Mouse (Mus musculus): ENCODE measurements at regions not wholly inside any gene's neighbourhood (a gene's known extent, or its start where the extent isn't known, plus 50 kb on each side); places are given as distances from the start of the nearest gene placed in this dataset.
"Not testable (repeated sequence)": the region's sequence is repeated elsewhere in the genome, so short reads cannot be mapped to it uniquely, and the experiment has no call there.

DNA sequence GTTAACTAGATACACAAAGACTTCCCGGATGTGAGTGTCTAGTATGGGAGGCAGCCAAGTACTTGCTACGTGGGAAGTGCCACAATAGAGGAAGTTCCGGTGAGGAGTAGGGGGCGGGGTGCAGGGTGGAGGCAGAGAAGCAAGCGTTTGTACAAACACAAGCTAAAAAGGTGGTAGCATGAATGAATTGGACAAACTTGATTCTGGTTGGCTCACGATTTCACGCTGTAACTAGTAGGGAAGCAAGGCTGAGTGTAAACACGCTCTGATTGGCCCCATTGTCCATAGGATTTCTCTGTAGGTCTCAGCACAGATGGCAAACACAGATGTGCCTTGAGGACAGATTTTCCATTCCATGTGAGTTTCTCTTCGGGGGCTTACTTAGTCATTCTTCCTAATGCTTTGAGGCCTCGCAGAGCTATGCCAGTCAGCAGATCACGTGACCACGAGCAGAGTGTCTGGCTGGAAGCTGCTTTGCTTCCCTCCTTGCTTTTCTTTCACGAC, 76.6 kb upstream of the Ptgfr start:
- H3K36me3 ChIP-seq (ENCODE audit: control insufficient read depth, insufficient read depth, low read length): no peaks in the 10 kb centered on the region
- H3K4me2 ChIP-seq (ENCODE audit: low read length): no peak overlapping the region
- 61% methylated on average over 13 of the region's 13 CpGs for WGBS
- H3K27me3 ChIP-seq (ENCODE audit: control insufficient read depth, insufficient read depth, low read length): no peaks in the 10 kb centered on the region
- peak overlapping the region; percentile 48 to 59 for H3K27ac ChIP-seq (replicated peaks in 1 of 2; ENCODE audit: control insufficient read depth in 1 of 2, insufficient read depth in 1 of 2, low read depth in 2 of 2, low read length in 2 of 2)
- H3K9me3 ChIP-seq (ENCODE audit: control insufficient read depth, low read length): no peaks in the 10 kb centered on the region
- H3K4me1 ChIP-seq (ENCODE audit: control insufficient read depth in 2 of 2, insufficient read depth in 2 of 2, low read length in 2 of 2): peaks cover 2 to 3% of the 10 kb centered on the region in 2 experiments; a peak in 1 of 4 replicates
- no peak overlapping the region for H3K4me3 ChIP-seq (ENCODE audit: control insufficient read depth in 1 of 2, insufficient read depth in 1 of 2, low read depth in 1 of 2, low read length in 2 of 2)
- peak; percentile 85 for ATAC-seq (ENCODE audit: insufficient number of reproducible peaks, insufficient read depth, low FRiP score, low read depth)
- H3K9ac ChIP-seq (ENCODE audit: low read length): no peak overlapping the region

GRCm38 (mm10) chr3:151912292-151912691, 74.9 kb upstream of the Ptgfr start:
- not testable (repeated sequence) for H3K9me3 ChIP-seq (ENCODE audit: control insufficient read depth, low read length); H3K36me3 ChIP-seq (ENCODE audit: control insufficient read depth, insufficient read depth, low read length); H3K4me1 ChIP-seq (ENCODE audit: control insufficient read depth in 2 of 2, insufficient read depth in 2 of 2, low read length in 2 of 2); H3K27ac ChIP-seq (replicated peaks in 1 of 2; ENCODE audit: control insufficient read depth in 1 of 2, insufficient read depth in 1 of 2, low read depth in 2 of 2, low read length in 2 of 2); H3K4me3 ChIP-seq (ENCODE audit: control insufficient read depth in 1 of 2, insufficient read depth in 1 of 2, low read depth in 1 of 2, low read length in 2 of 2); H3K9ac ChIP-seq (ENCODE audit: low read length); H3K4me2 ChIP-seq (ENCODE audit: low read length); ATAC-seq (ENCODE audit: insufficient number of reproducible peaks, insufficient read depth, low FRiP score, low read depth); H3K27me3 ChIP-seq (ENCODE audit: control insufficient read depth, insufficient read depth, low read length)
- WGBS: 73% methylated on average over 11 of the region's 11 CpGs

DNA sequence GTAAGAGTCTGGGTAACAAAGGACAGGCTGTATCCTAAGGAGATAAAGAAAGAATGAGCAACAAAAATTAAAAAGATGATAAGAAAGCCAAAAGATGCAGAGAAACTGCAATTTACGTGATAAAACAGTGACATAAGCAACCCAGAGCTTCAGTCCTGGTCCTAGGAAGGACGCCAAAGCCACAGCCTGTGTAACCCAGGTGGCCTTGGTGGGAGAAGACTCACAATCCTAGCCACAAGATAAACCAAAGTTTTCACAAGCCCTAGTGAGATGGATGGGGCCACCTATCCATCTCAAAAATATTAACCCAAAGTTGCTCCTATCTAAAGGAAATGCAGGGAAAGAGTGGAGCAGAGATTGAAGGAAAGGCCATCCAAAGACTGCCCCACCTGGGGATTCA, 73.4 kb upstream of the Ptgfr start:
- Histone ChIP-seq H3K4me2 (ENCODE audit: low read length) (no peak overlapping the region), H3K27me3 (ENCODE audit: control insufficient read depth, insufficient read depth, low read length) (no peaks in the 10 kb centered on the region), H3K4me3 (ENCODE audit: control insufficient read depth in 1 of 2, insufficient read depth in 1 of 2, low read depth in 1 of 2, low read length in 2 of 2) (no peak overlapping the region), H3K36me3 (ENCODE audit: control insufficient read depth, insufficient read depth, low read length) (no peaks in the 10 kb centered on the region), H3K4me1 (ENCODE audit: control insufficient read depth in 2 of 2, insufficient read depth in 2 of 2, low read length in 2 of 2) (peaks cover 2 to 3% of the 10 kb centered on the region in 2 experiments; a peak in 1 of 4 replicates), H3K9ac (ENCODE audit: low read length) (no peak overlapping the region), H3K9me3 (ENCODE audit: control insufficient read depth, low read length) (no peaks in the 10 kb centered on the region), H3K27ac (replicated peaks in 1 of 2; ENCODE audit: control insufficient read depth in 1 of 2, insufficient read depth in 1 of 2, low read depth in 2 of 2, low read length in 2 of 2) (no peak overlapping the region)
- no peak for ATAC-seq (ENCODE audit: insufficient number of reproducible peaks, insufficient read depth, low FRiP score, low read depth)
- 94% methylated on average over 2 of the region's 2 CpGs for WGBS

DNA sequence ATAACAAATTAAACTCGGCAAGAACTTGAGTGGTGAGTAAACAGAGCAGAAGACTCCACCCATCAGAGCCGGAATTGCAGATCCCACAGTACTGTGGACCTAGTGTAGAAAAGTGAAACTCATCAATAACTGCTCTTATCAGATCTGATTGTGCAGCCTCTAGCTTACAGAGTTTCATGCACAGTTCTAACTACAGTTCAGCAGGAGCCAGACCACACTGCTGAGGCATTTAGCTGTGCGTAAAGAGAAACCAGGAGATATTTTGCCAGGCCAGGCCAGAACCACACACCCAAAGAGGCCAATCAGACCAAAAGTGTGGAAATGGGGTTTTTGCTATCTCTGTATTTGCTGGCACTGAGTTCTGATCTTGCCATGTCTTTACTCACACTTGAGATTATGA, 71.9 kb upstream of the Ptgfr start:
- H3K9ac ChIP-seq (ENCODE audit: low read length): no peak overlapping the region
- WGBS: 81% methylated on average over 3 of the region's 3 CpGs
- H3K9me3 ChIP-seq (ENCODE audit: control insufficient read depth, low read length): no peaks in the 10 kb centered on the region
- H3K4me3 ChIP-seq (ENCODE audit: control insufficient read depth in 1 of 2, insufficient read depth in 1 of 2, low read depth in 1 of 2, low read length in 2 of 2): no peak overlapping the region
- H3K27me3 ChIP-seq (ENCODE audit: control insufficient read depth, insufficient read depth, low read length): no peaks in the 10 kb centered on the region
- no peaks in the 10 kb centered on the region for H3K36me3 ChIP-seq (ENCODE audit: control insufficient read depth, insufficient read depth, low read length)
- no peak for ATAC-seq (ENCODE audit: insufficient number of reproducible peaks, insufficient read depth, low FRiP score, low read depth)
- no peak overlapping the region for H3K4me2 ChIP-seq (ENCODE audit: low read length)
- 0 out of 4 replicates have a peak, but pooled peaks cover 0 to 2% of the 10 kb centered on the region in 2 experiments for H3K4me1 ChIP-seq (ENCODE audit: control insufficient read depth in 2 of 2, insufficient read depth in 2 of 2, low read length in 2 of 2)
- H3K27ac ChIP-seq (replicated peaks in 1 of 2; ENCODE audit: control insufficient read depth in 1 of 2, insufficient read depth in 1 of 2, low read depth in 2 of 2, low read length in 2 of 2): no peak overlapping the region

DNA sequence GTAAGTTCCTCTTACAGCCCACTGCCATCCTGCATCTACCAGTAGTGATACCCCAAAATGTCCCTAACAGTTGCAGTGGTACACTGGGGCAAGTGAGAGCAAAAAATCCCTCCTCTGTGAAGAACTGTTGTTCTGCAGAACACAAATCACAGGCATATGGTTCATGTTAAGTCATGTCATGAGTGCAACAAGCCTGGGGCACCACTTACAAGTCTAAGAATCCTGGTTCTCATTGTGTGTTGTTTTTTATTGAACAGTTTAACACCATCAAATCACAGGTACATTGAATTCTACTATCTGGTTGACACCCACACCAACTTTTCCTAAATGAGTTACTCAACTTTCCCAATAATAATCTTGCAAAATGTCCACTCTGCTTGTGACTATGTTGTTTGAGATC, 71.5 kb upstream of the Ptgfr start:
- no peak overlapping the region for H3K27ac ChIP-seq (replicated peaks in 1 of 2; ENCODE audit: control insufficient read depth in 1 of 2, insufficient read depth in 1 of 2, low read depth in 2 of 2, low read length in 2 of 2)
- no peaks in the 10 kb centered on the region for H3K27me3 ChIP-seq (ENCODE audit: control insufficient read depth, insufficient read depth, low read length)
- H3K9me3 ChIP-seq (ENCODE audit: control insufficient read depth, low read length): no peaks in the 10 kb centered on the region
- H3K4me1 ChIP-seq (ENCODE audit: control insufficient read depth in 2 of 2, insufficient read depth in 2 of 2, low read length in 2 of 2): no peaks in the 10 kb centered on the region
- no peak overlapping the region for H3K9ac ChIP-seq (ENCODE audit: low read length)
- H3K36me3 ChIP-seq (ENCODE audit: control insufficient read depth, insufficient read depth, low read length): no peaks in the 10 kb centered on the region
- H3K4me2 ChIP-seq (ENCODE audit: low read length): no peak overlapping the region
- no peak overlapping the region for H3K4me3 ChIP-seq (ENCODE audit: control insufficient read depth in 1 of 2, insufficient read depth in 1 of 2, low read depth in 1 of 2, low read length in 2 of 2)
- no peak for ATAC-seq (ENCODE audit: insufficient number of reproducible peaks, insufficient read depth, low FRiP score, low read depth)

- Histone ChIP-seq H3K27me3 (ENCODE audit: control insufficient read depth, insufficient read depth, low read length) (no peaks in the 10 kb centered on the region), H3K4me2 (ENCODE audit: low read length) (no peak overlapping the region)
Measured at GRCm38 (mm10) chr3:151905775-151906174, 68.3 kb upstream of the Ptgfr start.

GRCm38 (mm10) chr3:151903169-151903568, 65.7 kb upstream of the Ptgfr start:
- 43% methylated on average over 2 of the region's 2 CpGs for WGBS
- Histone ChIP-seq H3K9ac (ENCODE audit: low read length) (no peak overlapping the region), H3K9me3 (ENCODE audit: control insufficient read depth, low read length) (no peaks in the 10 kb centered on the region), H3K27me3 (ENCODE audit: control insufficient read depth, insufficient read depth, low read length) (no peaks in the 10 kb centered on the region), H3K4me3 (ENCODE audit: control insufficient read depth in 1 of 2, insufficient read depth in 1 of 2, low read depth in 1 of 2, low read length in 2 of 2) (no peak overlapping the region), H3K4me2 (ENCODE audit: low read length) (no peak overlapping the region), H3K36me3 (ENCODE audit: control insufficient read depth, insufficient read depth, low read length) (no peaks in the 10 kb centered on the region), H3K4me1 (ENCODE audit: control insufficient read depth in 2 of 2, insufficient read depth in 2 of 2, low read length in 2 of 2) (no peaks in the 10 kb centered on the region), H3K27ac (replicated peaks in 1 of 2; ENCODE audit: control insufficient read depth in 1 of 2, insufficient read depth in 1 of 2, low read depth in 2 of 2, low read length in 2 of 2) (no peak overlapping the region)
- ATAC-seq (ENCODE audit: insufficient number of reproducible peaks, insufficient read depth, low FRiP score, low read depth): no peak

More at GRCm38 (mm10) chr3:151905775-151906174, 68.3 kb upstream of the Ptgfr start:
- Histone ChIP-seq H3K9me3 (ENCODE audit: control insufficient read depth, low read length) (no peaks in the 10 kb centered on the region), H3K27ac (replicated peaks in 1 of 2; ENCODE audit: control insufficient read depth in 1 of 2, insufficient read depth in 1 of 2, low read depth in 2 of 2, low read length in 2 of 2) (no peak overlapping the region), H3K36me3 (ENCODE audit: control insufficient read depth, insufficient read depth, low read length) (no peaks in the 10 kb centered on the region), H3K4me1 (ENCODE audit: control insufficient read depth in 2 of 2, insufficient read depth in 2 of 2, low read length in 2 of 2) (no peaks in the 10 kb centered on the region), H3K9ac (ENCODE audit: low read length) (no peak overlapping the region), H3K4me3 (ENCODE audit: control insufficient read depth in 1 of 2, insufficient read depth in 1 of 2, low read depth in 1 of 2, low read length in 2 of 2) (no peak overlapping the region)
- ATAC-seq (ENCODE audit: insufficient number of reproducible peaks, insufficient read depth, low FRiP score, low read depth): no peak
- WGBS: 84% methylated on average over 4 of the region's 4 CpGs

- H3K4me2 ChIP-seq (ENCODE audit: low read length): no peak overlapping the region
- WGBS: 66% methylated on average over 13 of the region's 13 CpGs
- no peaks in the 10 kb centered on the region for H3K27me3 ChIP-seq (ENCODE audit: control insufficient read depth, insufficient read depth, low read length)
- ATAC-seq (ENCODE audit: insufficient number of reproducible peaks, insufficient read depth, low FRiP score, low read depth): no peak
- no peaks in the 10 kb centered on the region for H3K36me3 ChIP-seq (ENCODE audit: control insufficient read depth, insufficient read depth, low read length)
- H3K4me1 ChIP-seq (ENCODE audit: control insufficient read depth in 2 of 2, insufficient read depth in 2 of 2, low read length in 2 of 2): no peaks in the 10 kb centered on the region
- H3K9me3 ChIP-seq (ENCODE audit: control insufficient read depth, low read length): no peaks in the 10 kb centered on the region
- no peak overlapping the region for H3K27ac ChIP-seq (replicated peaks in 1 of 2; ENCODE audit: control insufficient read depth in 1 of 2, insufficient read depth in 1 of 2, low read depth in 2 of 2, low read length in 2 of 2)
- no peak overlapping the region for H3K9ac ChIP-seq (ENCODE audit: low read length)
- no peak overlapping the region for H3K4me3 ChIP-seq (ENCODE audit: control insufficient read depth in 1 of 2, insufficient read depth in 1 of 2, low read depth in 1 of 2, low read length in 2 of 2)
Measured at GRCm38 (mm10) chr3:151902216-151902827, 64.9 kb upstream of the Ptgfr start.

Data from heart, embryonic 14.5 days (tissue).